In genomic region chr15:98953401-98954356, GRCm38 (mm10) we compare ENCODE assay signal across 1 mouse cellular context.
TF ChIP-seq lines count a peak whose summit lies in the region.

Gene Gm49450 (minus strand): TSS chr15:98953551.
Gene Tuba1a (minus strand): TSS chr15:98953703.

TF ChIP-seq in MEL, 35 proteins besides CTCF, POLR2A, EP300 and RAD21 (continued from another document):
- TF ChIP-seq ZNF384 (IDR thresholded peaks at IDR 0.05; ENCODE audit: low read depth, low read length) (no peak), MAX (IDR thresholded peaks at IDR 0.05; ENCODE audit: low read length) (no peak)
TF ChIP-seq in MEL: peak in this region for 4.
